Mouse (Mus musculus): ENCODE results near the gene Trmt6.

GRCm38 (mm10) chr2:132815608-132816314, at the start of gene Trmt6, which contains the start of gene Mcm8:
- TF ChIP-seq POLR2A (IDR thresholded peaks at IDR 0.05; ENCODE audit: low read depth, low read length) (peak; percentile 60), CTCF (IDR thresholded peaks at IDR 0.05; ENCODE audit: borderline replicate concordance, insufficient read depth, low read length) (no peak)

All from embryonic fibroblast, embryonic 13.5 days (primary cell).